Mouse (Mus musculus) mouse trophoblast stem cell (cell line): Measurements from ENCODE around the gene Comt.

Experiments
- in situ Hi-C, 2 experiments: fragments of 300-500 bp; cut with MseI, MboI; formaldehyde crosslinking; loops; 2 replicates in 1 of 2; 3 replicates in 1 of 2; pipeline ENCODE4 v1.15.1; 2025

The Comt gene

DNA sequence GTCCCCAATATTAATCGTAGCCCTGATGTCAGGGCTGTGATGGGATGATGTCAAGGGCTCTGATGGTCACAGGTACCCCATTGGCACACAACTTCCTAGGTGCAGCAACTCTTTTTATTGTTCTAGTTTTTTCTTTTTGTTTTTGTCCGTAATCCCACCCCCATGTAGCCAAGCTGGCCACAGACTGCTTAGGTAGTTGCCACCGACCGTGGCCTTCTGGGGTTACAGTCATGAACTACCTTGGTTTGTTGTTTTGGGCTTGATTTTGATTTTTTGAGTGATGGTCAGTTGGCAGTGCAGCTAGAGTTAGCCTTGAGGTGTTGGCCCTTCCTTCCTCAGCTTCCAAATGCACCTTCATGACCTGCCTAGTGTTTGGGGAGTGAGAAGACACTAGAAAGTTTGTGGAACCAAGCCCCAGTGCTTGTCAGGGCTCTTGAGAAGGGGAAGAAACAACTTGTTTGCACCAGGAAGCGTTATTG, at the start of gene Comt:
Gene Comt, minus strand, starts transcription at position 51 of the 479 bp plus-strand sequence.
- in situ Hi-C loops, result no loop called here

DNA sequence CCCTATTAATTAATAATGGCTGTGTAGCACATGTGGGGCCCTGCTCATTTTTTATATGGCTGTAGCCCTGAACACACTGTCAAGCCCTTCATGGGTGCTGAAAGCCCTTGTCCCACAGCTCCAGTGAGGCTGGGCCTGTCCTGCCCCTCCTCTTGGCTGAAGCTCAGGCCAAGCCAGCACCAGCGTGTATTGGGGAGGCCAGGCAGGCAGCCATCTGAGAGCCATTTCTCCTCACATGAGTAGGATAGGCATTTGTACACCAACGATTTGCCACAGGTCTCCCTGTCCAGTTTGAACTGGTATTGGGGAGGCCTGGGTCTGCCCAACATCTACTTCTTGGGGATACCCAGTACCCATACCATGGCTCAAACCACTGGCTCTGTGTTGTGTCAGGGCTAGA, 47.4 kb upstream of the Comt start:
- in situ Hi-C loops, result no loop called here

DNA sequence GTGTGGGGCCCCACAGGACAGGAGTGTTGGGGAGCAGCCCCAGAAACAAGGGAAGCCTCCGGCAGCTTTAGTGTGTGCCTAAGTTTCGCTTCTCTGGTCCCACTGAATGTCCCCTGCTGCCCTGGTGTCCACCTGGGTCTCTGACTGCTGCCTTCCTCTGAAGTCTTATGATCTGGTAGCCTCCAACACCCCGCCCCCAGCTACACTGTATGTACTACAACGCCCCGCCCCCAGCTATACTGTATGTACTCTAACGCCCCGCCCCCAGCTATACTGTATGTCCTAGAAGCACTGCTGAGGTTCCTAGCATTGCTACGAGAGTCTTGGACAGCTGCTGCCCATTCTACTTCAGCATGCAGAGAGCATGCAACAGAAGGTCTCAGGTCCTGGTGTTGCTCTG, 46.3 kb upstream of the Comt start:
- in situ Hi-C loops, result no loop called here

DNA sequence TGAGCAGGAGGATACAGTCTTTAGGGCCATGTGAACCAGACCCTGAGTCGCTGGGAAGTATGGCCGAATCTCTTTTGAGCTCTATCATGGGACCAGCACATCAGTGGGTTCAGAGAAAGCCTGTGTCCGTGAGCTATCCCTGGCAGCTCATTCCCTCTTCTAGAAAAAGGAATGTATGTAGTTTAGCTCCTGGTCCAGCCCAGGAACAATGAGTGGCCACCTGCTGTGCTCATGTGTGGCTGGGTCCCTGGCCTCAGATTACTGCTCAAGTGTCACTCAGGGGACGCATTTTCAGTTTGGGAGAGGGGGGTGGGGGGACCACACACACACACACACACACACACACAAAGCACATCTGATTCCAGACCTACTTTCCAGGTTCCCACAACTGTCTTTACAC, 45.8 kb upstream of the Comt start:
- in situ Hi-C loops, result no loop called here

DNA sequence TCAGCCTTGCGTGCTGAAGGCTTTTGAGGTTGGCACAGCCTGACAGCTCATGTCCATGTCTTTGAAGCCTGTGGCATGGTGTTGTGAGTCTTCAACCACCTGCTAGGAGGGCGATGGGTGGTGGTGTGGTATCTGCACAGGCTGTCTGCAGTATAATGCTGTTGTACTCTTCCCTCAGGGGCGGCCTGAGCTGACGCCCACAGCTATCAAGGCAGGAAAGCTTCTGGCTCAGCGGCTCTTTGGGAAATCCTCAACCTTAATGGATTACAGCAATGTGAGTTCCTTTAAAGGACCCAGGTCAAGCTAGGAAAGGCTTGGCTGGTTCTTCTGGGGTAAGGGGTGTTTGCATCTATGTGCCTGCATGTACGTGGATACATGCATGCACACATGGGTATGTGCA, 45.3 kb upstream of the Comt start:
- in situ Hi-C loops, result no loop called here

DNA sequence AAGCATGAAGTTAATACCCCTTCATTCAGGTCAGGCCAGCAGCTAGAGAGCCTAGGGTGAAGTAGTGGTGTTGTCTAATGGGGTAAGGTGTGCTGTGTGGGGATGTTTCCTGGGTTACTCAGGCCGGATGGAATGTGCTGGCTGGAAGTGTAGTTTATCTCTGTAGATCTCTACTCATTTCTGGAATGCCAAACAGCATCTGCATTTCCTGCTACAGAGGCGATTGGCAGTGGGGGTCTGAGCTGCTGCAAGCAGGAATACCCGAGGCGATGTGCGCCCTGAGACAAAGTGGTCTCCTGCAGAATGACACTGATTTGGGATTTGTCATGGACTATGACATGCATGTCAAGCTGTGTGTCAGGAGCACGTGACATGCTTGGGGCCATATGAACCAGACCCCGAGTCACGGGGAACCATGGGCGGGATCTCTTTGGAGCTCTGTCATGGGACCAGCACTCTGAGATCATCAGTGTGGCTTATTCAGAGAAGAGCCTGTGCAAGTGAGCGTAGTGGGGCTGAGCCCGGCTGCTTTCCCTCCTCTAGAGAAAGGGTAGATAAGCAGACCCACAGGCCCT, 44.8 kb upstream of the Comt start:
- in situ Hi-C loops, result no loop called here

DNA sequence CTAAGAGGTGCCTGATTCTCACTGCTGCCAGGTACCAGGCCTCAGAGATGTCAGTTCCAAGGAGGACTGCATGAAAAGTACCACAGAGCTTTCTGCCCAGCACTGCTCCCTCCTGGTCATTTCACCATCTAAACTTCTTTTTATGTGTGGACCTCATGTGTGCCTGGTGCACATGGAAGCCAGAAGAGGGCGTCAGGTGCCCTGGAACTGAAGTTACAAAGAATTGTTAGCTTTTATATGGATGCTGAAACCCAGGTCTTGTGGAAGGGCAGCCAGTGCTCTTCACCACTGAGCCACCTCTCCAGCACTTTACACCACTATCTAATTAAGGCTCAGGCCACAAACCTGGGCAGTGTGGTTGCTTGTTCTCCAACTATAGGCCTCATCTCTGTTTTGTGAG, 44.2 kb upstream of the Comt start:
- in situ Hi-C loops, result no loop called here

DNA sequence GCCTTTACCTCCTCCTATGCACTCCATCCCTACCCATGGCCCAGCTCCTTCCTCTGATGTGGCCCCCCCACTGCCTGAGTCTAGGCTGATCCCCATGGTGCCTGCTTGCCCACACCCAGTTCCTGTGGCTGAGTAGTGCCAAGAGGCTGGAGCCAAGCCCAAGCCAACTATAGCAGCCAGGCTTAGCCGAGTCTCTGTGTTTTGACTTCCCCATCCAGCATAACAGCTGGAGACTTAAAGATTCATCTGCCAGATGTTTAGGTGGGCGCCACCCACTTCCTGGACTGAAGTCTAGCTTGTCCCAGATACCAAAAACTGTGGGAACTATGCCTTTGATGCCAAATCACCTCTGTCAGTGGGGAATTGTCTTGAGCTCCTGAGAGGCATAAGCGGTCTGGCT, 37.6 kb upstream of the Comt start:
- in situ Hi-C loops, result no loop called here

DNA sequence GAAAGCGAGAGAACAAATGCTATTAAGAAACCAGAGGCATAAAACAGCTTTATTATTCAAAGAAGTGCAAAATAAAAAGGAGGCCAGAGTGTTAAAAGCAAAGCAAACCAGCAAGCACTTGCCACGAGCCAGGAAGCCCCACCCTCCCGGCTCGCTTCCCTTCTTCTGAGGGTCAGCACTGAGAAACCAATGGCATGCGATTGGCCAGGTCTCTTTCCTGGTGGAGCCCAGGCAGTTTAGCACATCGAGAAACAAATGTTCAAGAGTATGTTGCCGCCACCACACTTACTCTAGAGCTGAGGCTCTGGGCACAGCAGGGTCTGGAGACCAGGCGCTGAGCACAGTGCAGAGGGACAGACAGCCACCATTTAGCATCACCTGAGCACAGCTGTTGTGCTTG, 35.9 kb upstream of the Comt start:
- in situ Hi-C loops, result no loop called here

DNA sequence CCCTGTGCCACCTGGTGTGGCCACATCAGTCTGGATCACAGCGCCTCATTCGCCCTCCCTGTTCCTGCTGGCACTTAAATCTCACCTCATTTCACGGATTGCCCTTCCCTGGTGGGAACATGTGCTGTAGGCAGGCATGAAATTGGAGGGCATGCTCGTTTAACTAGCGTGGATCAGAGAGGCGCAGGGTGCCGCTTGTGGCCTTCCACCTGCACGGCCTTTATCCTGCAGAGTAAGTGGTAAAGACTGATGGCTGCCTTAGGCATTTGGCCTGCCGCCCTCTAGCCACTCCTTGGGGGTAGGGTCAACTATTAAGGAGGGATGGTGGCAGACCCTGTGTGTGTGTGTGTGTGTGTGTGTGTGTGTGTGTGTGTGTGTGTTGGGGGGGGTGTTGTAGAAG, 35.4 kb upstream of the Comt start:
- in situ Hi-C loops, result no loop called here

DNA sequence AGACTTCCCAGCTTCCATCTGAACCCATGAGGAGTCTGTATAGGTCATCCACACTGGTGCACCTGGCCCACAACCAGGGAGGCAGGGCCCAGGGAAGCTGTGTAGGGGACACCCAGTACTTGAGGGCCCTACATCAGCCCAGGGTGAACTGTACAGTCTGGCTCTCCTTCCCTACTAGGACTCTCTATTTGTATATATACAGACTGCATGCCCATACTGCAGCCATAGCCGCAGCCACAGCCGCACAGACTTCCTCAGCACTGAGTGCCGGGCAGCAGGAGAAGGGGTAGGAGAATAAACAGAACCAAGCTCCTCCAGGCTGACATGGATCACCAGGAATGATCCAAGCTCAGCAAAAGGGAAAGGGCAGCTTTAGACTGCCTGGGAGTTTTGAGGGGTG, 34.2 kb upstream of the Comt start:
- in situ Hi-C loops, result no loop called here

DNA sequence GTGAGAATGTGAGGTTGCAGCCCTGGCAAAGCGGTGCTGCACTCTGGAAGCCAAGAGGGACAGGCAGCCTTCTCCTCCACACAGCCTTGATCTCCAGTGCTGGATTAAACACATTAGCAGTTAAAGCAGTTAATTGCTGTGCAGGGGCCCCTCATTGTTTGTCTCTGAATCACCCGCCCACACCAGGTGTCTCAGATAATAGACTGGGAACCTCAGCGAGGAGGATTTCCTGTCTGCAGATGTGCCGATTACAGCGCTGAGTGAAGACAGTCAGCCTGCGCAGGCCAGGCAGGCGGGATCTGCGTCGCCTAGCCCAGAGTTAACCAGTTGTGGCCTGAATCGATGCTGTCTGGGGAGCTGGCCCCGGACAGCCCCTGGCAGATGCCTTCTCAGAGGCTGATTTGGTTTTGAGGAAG, 33.3 kb upstream of the Comt start:
- in situ Hi-C loops, result no loop called here

DNA sequence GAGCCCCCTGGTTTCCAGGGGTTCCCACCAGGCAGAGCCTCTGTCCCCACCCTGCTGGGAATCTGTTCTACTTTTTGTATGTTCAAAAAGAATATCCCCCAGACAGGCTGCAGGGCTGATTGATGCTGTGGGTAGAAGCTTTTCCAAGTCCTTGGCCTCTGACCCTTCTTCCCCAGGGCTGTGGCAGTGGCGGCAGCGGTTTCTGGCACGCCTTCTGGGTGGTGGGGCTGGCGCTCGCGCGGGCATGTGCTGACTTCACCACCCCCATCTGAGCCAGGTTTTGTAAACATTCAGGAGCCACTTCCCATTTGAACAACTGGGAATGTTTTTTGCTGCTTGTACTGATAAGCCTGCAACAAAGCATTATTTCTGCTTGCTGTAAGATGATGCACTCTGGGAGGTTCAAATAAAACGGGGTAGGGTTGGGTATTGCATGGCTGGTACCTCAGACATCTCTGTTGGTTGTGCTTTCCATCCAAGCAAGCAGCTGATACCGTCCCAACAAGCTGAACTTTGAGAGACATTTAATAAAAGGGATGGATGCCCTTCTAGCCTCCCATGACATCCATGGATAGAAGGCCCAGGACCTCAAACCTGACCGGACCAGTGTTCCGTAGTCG, 32.8 kb upstream of the Comt start:
- in situ Hi-C loops, result no loop called here

DNA sequence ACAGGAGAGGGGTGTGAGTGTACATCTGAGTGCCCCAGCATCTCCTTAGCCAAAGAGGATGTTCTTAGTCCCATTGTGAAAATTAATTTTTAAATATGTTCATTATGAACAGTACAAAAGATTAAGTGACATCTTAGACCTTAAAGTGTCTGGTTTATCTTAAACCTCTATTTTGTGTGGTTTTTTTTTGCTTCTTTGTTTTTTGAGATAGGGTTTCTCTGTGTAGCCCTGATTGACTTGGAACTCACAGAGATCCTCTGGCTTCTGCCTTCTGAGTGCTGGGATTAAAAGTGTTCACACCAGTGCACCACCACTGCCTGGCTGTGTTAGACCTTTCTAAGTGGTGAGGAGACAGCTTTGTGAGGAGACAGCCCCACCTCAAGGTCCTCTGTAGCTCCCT, 32.0 kb upstream of the Comt start:
- in situ Hi-C loops, result no loop called here

DNA sequence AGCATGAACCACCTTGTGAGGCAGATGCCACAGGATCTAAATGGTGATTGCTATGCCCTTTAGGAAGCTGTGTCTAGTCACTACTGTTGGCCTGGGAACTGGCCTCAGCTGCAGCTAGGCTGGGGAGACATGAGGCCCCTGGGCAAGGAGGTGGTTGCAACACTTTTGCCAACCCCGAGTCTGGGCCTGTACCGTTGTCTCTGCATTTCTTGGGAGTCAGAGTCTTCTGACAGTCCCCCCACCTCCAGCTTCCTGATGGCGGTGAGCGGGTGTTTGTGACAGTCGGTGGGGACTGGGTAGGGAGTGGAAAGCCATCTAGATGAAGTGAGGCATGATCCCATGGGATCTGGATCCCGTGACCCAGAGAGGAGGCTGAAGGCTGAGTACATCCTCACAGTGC, 28.8 kb upstream of the Comt start:
- in situ Hi-C loops, result no loop called here

DNA sequence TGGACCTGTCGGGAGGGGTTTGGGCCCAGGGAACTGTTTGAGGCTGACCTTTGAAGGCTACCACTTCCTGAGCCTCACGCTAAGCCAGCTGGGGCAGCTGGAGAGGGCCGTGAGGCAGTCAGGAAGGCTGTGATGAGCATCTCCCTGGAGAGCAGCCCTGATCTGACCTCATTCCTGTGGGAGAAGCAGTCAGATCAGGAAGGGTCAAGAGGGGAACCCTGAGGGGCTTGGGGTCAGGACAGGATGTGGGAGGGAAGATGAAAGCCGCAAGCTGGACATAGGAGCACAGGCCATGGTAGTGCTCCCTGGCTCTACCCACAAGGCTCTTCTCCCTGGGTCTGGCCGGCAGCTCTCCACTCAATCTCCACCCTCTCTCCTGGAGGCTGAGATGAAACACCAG, 27.2 kb upstream of the Comt start:
- in situ Hi-C loops, result no loop called here

DNA sequence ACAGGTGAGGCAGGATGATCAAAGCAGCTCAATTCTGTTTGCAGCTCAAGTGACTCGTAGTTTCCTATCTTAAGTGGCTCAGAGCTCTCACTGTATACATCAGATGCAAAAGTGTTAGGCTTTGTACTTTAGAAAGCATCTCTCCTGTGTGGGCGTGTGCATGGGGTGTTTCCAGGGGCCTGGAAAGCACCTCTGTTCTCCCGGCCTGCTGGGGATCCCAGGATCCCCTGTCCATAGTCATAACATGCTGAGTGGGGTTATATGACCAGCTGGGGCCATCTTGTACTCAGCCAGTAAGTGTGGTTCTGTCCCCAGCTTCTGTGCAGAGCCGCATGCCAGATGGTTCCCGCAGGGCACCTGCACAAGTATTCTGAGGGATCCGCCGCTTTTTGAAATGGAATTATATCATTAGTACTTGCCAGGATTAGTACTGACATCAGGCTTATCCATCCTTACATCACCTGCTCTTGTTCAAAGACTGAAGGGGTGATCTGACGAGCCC, 25.8 kb upstream of the Comt start:
- in situ Hi-C loops, result no loop called here

DNA sequence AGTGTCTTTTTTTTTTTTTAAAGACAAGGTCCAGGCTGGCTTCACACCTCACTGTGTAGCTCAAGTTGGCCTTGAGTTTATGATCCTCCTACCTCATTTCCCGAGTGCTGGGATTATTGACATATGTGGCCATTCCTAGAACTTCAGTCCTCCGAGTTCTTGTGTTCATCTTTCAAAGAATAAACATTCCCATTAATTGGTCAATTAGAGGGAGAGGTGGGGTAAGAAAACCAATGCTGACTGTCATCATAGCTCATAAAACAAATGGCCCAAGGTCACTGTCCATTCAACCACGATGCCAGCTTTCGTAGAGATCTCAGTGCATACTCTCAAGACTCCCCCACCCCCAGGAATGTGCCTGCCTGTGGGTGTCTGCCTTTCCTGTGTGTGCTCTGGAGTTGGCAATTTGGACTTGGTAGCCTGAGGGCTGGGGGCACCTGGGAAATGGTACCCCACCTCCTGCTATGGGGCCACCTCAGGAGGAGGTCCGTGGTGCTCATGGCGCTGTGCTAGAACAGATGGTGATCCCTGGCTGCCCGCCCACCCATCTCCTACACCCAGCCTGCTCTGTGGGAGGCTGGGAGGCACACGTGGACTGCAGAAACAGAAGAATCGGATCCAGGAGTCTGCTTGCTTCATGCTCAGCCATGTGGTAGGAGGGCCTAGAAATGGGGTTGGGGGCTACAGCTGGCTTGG, 25.0 kb upstream of the Comt start:
- in situ Hi-C loops, result no loop called here

DNA sequence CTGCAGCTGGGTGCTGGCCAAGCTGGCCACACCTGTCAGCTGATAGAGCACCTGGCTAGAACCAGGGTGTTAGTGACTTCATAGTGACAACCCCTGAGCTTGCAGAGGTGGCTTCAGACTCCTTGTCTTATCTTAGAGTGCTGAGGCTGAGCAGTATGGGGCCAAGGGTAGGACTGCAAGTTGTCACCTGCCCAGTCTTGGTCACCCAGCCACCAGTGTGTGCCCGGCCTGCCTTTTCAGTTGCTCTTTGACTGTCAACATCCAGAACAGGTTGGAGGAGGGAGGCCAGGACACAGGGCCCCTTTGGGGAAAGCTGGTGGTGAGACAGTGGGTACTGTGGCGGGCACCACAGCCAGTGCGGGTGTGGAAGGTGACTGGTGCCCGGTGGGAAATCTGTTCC, 22.4 kb upstream of the Comt start:
- in situ Hi-C loops, result no loop called here

DNA sequence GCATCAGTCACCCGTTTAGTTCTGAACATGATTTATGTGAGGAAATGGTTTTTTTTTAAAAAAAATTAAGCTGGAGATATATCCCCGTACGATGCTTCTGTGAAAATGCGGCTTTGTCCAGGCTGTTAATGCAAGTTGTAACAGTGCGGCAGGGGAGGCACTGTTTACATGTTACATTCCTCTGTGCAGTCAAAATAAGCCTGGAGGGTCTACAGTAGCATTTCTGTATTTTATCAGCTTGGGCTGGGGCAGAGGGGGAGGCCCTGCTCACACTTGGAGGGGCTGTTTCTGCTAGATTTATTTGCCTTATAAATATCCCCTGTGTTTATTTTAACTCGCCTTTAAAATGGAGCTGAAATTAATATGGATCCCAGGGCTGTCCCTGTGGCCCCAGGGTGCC, 21.5 kb upstream of the Comt start:
- in situ Hi-C loops, result no loop called here

DNA sequence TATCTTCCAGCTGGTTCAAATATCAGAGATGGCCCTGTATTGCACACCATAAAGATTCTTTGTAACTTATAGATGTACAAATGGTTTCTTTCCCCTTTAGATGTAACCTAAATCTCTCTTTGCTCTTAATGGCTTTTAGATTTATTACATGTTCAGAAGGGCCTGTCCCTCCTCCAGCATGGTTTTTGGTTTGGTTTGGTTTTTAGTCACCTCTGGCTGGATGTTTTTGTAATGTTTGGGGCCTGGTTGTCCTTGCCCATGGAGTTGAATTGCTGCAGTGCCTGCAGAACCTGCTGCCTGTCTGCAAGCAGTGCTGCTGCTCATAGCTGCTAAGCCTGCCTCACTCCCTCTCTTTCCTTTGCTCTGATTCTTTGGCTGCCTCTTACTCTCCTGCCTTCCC, 20.6 kb upstream of the Comt start:
- in situ Hi-C loops, result no loop called here

DNA sequence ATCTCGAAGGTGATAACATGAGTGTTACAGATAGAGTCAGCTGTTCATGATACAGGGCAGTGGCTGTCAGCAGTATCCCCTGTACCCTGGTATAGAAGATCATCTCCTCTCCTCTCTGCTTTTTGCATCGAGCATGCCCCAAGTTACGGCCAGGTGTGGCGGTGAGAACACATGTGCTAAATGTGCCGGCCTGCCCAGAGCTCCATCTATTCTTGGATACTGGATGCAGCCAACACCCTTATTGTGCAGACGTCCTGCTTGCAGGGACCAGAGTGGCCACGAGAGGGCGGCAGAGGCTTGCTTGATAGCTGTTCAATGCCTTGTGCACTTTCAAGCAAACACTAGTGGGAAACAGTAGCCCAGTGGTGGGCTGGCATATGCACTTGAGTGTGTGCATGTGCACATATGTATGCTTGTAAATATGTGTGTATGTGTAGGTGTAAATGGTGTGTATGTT, 16.8 kb upstream of the Comt start:
- in situ Hi-C loops, result loop anchor here in 1 of 2 experiments (5.0 kb wide), 1 partner anchor 169 kb away; no protein-coding TSS in a partner anchor

DNA sequence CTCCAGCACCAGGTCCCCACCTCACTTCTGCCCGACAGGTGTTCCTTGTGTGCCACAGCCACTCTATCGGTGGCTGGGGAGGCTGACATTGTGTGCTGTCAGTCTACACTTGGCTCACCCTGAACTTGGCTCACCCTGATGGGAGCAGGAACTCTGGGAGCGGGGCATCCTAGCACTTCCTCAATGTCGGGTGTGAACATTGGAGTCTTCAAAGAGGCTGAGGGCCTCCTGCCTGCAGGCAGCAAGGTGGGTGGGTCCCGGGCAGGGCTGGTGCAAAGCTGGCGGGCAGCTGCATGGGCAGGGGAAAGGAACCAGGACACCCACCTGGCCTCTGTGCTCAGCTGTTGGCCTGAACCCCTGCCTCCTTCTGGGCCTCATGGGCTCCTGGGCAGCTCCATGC, 9.5 kb upstream of the Comt start:
- in situ Hi-C loops, result loop anchor here in 1 of 2 experiments (5.0 kb wide), 1 partner anchor 181 kb away; no protein-coding TSS in a partner anchor
